Mouse (Mus musculus) CH12.LX (cell line): ENCODE data around the gene Pnldc1.

Experiments
- CTCF ChIP-seq, 2 experiments: IDR thresholded peaks in 1 of 2; conservative IDR thresholded peaks in 1 of 2; 2 replicates each; pipeline ENCODE4 v1.5.1; 2011 to 2012; ENCODE audit warnings: low read depth in 2 of 2, low read length in 2 of 2, improper control_type of control experiment in 1 of 2, inconsistent platforms in 1 of 2, mild to moderate bottlenecking in 1 of 2, moderate library complexity in 1 of 2
- EP300 ChIP-seq: IDR thresholded peaks from 2 replicates; pipeline ENCODE4 v1.6.1; 2011; ENCODE audit warnings: low read length, improper control_type of control experiment
- JUND ChIP-seq: conservative IDR thresholded peaks from 2 replicates; pipeline ENCODE4 v1.6.1; 2011; ENCODE audit warnings: low read depth, low read length, improper control_type of control experiment
- NELFE ChIP-seq: IDR thresholded peaks from 2 replicates; pipeline ENCODE4 v1.6.1; 2011; ENCODE audit warnings: low read depth, low read length, improper control_type of control experiment
- PAX5 ChIP-seq: IDR thresholded peaks from 2 replicates; pipeline ENCODE4 v1.6.1; 2012; ENCODE audit warnings: low read length, inconsistent platforms, mixed read lengths
- POLR2A ChIP-seq: IDR thresholded peaks from 2 replicates; pipeline ENCODE4 v1.6.1; 2011; ENCODE audit warnings: low read depth, mild to moderate bottlenecking, improper control_type of control experiment, low read length
- TBP ChIP-seq: conservative IDR thresholded peaks from 2 replicates; pipeline ENCODE4 v1.6.1; 2011; ENCODE audit warnings: low read depth, low read length, improper control_type of control experiment
- ZKSCAN1 ChIP-seq: IDR thresholded peaks from 2 replicates; pipeline ENCODE4 v1.6.1; 2012; ENCODE audit warnings: low read depth, inconsistent platforms, low read length, improper control_type of control experiment, borderline replicate concordance
- ZMIZ1 ChIP-seq: IDR thresholded peaks from 2 replicates; pipeline ENCODE4 v1.6.1; 2012; ENCODE audit warnings: low read depth, mild to moderate bottlenecking, inconsistent platforms, low read length, improper control_type of control experiment

DNA sequence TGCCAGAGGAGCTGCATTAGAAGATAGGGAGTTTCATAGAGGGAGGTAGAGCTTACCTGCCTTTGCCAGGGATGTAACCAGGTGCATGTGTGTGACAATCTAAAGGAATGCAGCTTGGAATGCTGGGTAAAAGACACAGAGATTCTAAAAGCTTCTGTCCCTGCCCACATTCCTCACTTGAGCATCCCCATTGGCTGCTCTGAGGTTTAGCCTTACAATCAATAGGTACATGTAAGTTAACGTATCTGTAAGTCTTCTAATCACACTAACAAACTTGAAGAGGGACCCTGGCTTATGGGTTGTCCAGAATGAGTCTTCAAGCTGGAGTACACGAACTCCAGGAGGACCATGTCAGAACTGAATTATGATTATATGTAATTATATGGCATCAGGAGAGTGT lies 42.0 kb downstream of the Pnldc1 start, which contains the start of gene Mas1:
- no peak for TF ChIP-seq CTCF (conservative IDR thresholded peaks at IDR 0.05 in 1 of 2, IDR thresholded peaks at IDR 0.05 in 1 of 2; ENCODE audit: low read depth in 2 of 2, low read length in 2 of 2)
- no peak for TF ChIP-seq TBP
- TF ChIP-seq JUND = no peak
- TF ChIP-seq NELFE = no peak
- no peak for TF ChIP-seq POLR2A
- no peak for TF ChIP-seq ZKSCAN1
- no peak for TF ChIP-seq ZMIZ1
- no peak for TF ChIP-seq PAX5
- TF ChIP-seq EP300 = no peak
